Mouse (Mus musculus) bone marrow, adult 2 months (tissue): Measurements from ENCODE around the gene Dcaf10.

Experiments
- CTCF ChIP-seq: fragments of 200-500 bp; IDR thresholded peaks from 2 replicates; pipeline ENCODE4 v1.5.1; 2011; ENCODE audit warnings: low read length, control low read depth; ENCODE audit not compliant: control insufficient read depth, insufficient read depth
- POLR2A ChIP-seq: fragments of 200-500 bp; IDR thresholded peaks from 2 replicates; pipeline ENCODE4 v1.6.1; 2011; ENCODE audit warnings: low read depth, mild to moderate bottlenecking, control low read depth, low read length, borderline replicate concordance; ENCODE audit not compliant: control insufficient read depth

DNA sequence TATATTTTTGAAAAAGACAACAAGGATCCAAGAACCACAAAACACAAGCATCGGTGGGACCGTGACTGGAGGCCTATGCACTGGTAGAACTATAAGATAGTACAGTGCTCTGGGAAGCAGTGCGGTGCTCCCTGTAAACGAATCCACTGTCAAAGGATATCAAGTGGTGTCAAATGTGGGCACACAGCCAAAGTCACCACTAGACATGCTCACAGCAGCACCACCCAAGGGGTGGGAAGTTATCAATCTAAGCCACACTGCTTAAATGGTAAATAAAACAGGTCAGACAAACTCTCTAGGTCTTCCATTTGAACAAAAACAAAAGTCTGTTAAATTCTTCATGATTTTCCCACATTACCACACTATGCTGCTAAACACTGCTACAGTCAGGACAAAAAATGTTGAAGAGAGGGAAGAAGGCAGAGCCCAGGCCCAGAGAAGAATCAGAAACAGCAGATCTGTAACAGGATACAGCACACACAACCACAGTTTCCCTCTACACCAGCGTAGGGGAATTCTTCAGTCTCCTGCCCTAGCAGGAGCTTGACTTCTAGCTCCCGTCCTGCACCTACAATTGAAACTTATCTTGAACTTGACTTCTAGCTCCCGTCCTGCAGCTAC, 61.1 kb downstream of the Dcaf10 start:
- no peak for TF ChIP-seq CTCF
- no peak for TF ChIP-seq POLR2A
